Mouse (Mus musculus): ENCODE measurements at regions not wholly inside any gene's neighbourhood (a gene's known extent, or its start where the extent isn't known, plus 50 kb on each side); places are given as distances from the start of the nearest gene placed in this dataset.

DNA sequence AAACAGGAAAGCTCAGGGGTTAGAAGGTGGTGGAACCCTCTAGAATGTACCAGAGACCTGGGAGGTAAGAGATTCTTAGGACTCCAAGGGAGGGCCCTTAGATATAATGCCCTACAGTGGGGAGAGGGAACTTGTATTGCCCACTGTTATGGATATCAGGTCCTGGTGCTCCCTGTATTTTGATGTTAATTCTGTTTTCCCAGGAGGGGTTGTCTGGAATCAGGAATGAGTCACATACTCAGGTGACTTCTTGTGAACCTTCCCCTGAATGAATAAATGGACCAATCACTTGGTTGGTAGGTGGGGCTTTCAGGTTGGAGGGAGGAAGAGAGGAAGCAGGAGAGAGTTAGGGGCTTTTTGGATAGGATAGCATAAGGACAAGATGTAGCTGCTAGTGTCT, 533.8 kb upstream of the Htr2c start:
- no peak for DNase-seq

DNA sequence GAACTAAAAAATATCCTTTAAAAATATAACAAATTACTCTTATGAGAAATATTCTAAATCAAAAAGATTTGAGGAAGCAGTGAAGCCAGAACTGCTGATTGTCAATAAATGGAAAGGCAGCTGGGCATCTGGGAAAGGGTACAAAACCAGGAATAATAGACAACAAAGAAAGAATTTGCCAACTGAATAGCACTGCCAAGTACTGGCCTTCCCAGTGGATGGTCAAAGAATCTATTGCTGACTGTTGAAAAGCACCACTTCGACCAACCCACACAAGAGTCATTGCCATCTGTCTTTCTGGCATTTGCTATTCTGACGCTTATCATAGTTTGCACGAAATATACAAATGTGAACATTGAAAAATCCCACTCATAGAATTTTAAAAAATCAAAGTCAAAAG, 502.4 kb upstream of the Htr2c start:
- peak; percentile 1 for DNase-seq

DNA sequence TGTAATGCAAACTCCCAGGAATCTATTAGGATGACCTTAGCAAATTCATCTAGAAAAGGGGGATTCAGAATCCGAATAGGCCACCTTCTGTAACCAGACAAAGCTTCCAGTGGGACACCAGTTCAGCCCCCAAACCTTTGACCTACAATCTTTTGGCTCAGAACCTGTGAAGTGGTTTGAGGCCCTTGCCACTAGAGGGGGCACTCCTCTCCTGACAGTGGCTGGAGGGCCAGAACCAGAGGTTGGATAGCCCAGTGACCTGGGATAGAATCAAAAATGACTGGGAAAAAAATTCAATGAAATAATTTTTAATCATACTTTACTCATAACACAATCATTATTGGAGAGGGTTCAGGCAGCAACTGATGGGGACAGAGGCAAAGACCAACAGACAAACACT, 484.7 kb upstream of the Htr2c start:
- no peak for DNase-seq

DNA sequence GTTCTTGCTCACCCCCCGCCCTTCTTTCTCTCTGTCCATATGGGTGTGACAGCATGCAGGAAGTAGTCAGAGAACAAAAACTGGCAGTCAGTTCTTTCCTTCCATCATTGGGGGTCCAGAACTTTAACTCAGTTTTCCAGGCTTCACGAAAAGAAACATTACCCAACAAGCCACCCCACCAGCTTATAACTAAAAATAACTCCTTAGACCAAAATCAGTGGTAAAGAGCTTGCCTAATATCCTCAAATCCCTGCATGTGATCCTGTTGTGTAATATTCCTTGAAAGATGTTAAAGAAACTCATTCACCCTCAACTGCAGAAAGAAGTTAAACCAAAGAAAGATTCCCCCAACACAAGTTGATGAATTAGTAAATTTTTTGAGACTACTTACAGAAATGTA, 449.8 kb upstream of the Htr2c start:
- no peak for DNase-seq

DNA sequence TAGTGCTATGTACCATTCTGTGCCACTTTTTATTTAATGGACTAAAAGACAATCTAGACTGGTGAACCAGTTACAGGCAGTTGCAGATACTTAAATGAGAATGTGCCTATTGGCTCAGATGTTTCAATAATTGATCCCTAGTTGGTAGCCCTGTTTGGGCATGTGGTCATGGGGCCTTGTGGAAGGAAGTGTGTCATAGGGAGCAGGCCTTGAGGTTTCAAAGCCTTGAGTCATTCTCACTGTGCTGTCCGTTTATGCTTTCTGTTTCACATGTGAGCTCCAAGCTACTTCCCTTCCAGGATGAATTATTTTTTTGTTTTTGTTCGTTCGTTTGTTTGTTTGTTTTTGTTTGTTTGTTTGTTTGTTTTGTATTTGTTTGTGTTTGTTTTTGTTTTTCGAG, 449.1 kb upstream of the Htr2c start:
- no peak for DNase-seq

DNA sequence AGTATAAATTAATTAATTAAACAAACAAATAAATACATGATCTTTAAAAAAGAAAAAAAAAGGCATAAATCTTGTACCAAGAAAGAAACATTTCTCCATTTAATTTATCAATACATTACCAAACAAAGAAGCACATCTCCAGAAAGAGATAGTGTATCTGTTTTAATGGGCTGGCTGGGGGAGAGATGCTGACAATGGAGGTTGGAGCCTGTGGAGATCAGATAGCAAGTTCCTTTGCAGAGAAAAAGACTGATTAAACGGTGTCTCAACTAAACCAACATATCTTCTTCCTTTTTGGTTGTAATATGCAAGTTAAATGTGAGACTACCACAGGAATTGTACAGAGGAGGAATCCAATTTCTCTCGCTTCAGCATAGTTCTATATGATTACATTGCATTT, 433.5 kb upstream of the Htr2c start:
- no peak for DNase-seq

DNA sequence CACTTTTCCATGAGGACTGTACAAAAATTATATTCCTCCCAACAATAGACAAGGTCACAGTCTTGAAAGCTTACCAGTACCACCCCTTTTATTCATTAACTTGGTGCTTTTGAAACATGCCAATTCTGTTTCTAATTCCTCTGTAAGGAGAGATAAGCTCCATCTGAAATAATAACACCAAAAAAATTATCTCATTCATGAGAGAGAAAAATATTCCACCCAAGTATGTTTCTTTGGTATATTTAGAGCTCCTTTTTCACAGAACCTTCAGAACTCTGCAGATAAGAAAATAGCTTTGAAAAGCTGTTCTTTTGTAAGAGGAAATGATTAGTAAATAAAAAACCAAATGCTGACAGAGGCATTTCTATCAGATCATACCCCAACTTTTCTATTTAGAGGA, 424.5 kb upstream of the Htr2c start:
- no peak for DNase-seq

DNA sequence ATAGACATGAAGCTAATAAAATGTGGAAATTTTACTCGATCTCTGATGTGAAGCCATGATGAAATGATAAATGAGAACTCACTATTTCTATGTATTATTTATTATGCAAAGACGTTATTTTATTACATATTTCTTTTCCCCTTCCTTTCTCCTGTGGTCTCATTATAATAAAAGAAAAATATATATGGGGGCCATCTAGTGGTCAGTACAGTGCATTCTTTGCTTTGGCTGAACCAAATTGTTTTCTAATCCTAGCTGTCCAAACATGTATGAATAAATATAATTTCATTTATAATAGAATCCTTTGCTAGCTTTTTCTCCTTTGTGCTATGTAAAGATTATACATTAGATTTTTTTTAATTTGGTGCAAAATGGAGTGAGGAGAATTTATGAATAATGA, 403.7 kb upstream of the Htr2c start:
- DNase-seq, result no peak
